Mouse (Mus musculus) splenic B cell, adult 2 months (primary cell): ENCODE results near the gene Mmp28.
A peak's percentile ranks its signal among the peaks of the same experiment; 100 is the strongest.

Experiments used
- DNase-seq: peaks from one replicate; pipeline ENCODE4 v3.0.0-alpha.2; 2011; ENCODE audit warnings: low read depth, low spot score
- H3K27me3 ChIP-seq: 2 replicates; pipeline ENCODE4 v1.6.1; 2012; ENCODE audit warnings: mild to moderate bottlenecking, low read length, moderate library complexity, mixed read lengths; ENCODE audit not compliant: control insufficient read depth, poor library complexity, insufficient read depth, severe bottlenecking
- H3K36me3 ChIP-seq: 2 replicates; pipeline ENCODE4 v1.6.1; 2012; ENCODE audit warnings: mild to moderate bottlenecking, low read length, moderate library complexity, mixed read lengths; ENCODE audit not compliant: control insufficient read depth, poor library complexity, insufficient read depth, severe bottlenecking

The Mmp28 gene

GRCm38 (mm10) chr11:83462711-83463244 is at the start of gene Mmp28:
Gene Mmp28 (minus strand): TSS chr11:83463071.
- DNase-seq = peak; percentile 38

GRCm38 (mm10) chr11:83509521-83509920 is 46.6 kb upstream of the Mmp28 start:
- no peaks in the 10 kb centered on the region for H3K27me3 ChIP-seq
- DNase-seq = no peak
- H3K36me3 ChIP-seq = peaks cover 2% of the 10 kb centered on the region; the same call in 1 of the 2 replicates

More at GRCm38 (mm10) chr11:83462711-83463244, at the start of gene Mmp28:
- Histone ChIP-seq H3K36me3 (no peaks in the 10 kb centered on the region), H3K27me3 (no peaks in the 10 kb centered on the region)

GRCm38 (mm10) chr11:83504308-83504707 is 41.4 kb upstream of the Mmp28 start:
- H3K27me3 ChIP-seq = no peaks in the 10 kb centered on the region
- H3K36me3 ChIP-seq = peaks cover 14% of the 10 kb centered on the region; the same call in 1 of the 2 replicates
- DNase-seq = no peak

GRCm38 (mm10) chr11:83495571-83495970 is 32.7 kb upstream of the Mmp28 start:
- peaks cover 12% of the 10 kb centered on the region; the same call in 1 of the 2 replicates for H3K36me3 ChIP-seq
- H3K27me3 ChIP-seq = no peaks in the 10 kb centered on the region
- DNase-seq = no peak

- Histone ChIP-seq H3K27me3 (no peaks in the 10 kb centered on the region), H3K36me3 (peaks cover 8% of the 10 kb centered on the region; the same call in 1 of the 2 replicates)
- DNase-seq = peak; percentile 40
These were observed 28.6 kb upstream of the Mmp28 start for GRCm38 (mm10) chr11:83491488-83491887.

GRCm38 (mm10) chr11:83473235-83474016 is 10.6 kb upstream of the Mmp28 start:
- H3K27me3 ChIP-seq = no peaks in the 10 kb centered on the region
- H3K36me3 ChIP-seq = no peaks in the 10 kb centered on the region
- DNase-seq = no peak

GRCm38 (mm10) chr11:83472324-83473234 is 9.7 kb upstream of the Mmp28 start, which contains the start of gene Taf15:
Gene Taf15 (plus strand): TSS chr11:83473086.
- no peaks in the 10 kb centered on the region for H3K27me3 ChIP-seq
- no peaks in the 10 kb centered on the region for H3K36me3 ChIP-seq
- peak; percentile 99 for DNase-seq

- Histone ChIP-seq H3K27me3 (no peaks in the 10 kb centered on the region), H3K36me3 (no peaks in the 10 kb centered on the region)
- no peak for DNase-seq
These were observed 8.9 kb upstream of the Mmp28 start for GRCm38 (mm10) chr11:83471766-83472165.

- no peaks in the 10 kb centered on the region for H3K36me3 ChIP-seq
- no peaks in the 10 kb centered on the region for H3K27me3 ChIP-seq
- no peak for DNase-seq
These were observed 5.9 kb upstream of the Mmp28 start for GRCm38 (mm10) chr11:83468765-83469164.

GRCm38 (mm10) chr11:83467120-83467652 is 4.3 kb upstream of the Mmp28 start:
- Histone ChIP-seq H3K36me3 (no peaks in the 10 kb centered on the region), H3K27me3 (no peaks in the 10 kb centered on the region)
- DNase-seq = no peak

GRCm38 (mm10) chr11:83465976-83466375 is 3.1 kb upstream of the Mmp28 start:
- no peak for DNase-seq

GRCm38 (mm10) chr11:83461462-83462027 is 1.3 kb downstream of the Mmp28 start:
- DNase-seq = no peak
- H3K36me3 ChIP-seq = no peaks in the 10 kb centered on the region

More at GRCm38 (mm10) chr11:83465976-83466375, 3.1 kb upstream of the Mmp28 start:
- Histone ChIP-seq H3K27me3 (no peaks in the 10 kb centered on the region), H3K36me3 (no peaks in the 10 kb centered on the region)

GRCm38 (mm10) chr11:83457912-83458601 is 4.8 kb downstream of the Mmp28 start:
- H3K36me3 ChIP-seq = no peaks in the 10 kb centered on the region
- H3K27me3 ChIP-seq = no peaks in the 10 kb centered on the region
- no peak for DNase-seq

More at GRCm38 (mm10) chr11:83461462-83462027, 1.3 kb downstream of the Mmp28 start:
- H3K27me3 ChIP-seq = no peaks in the 10 kb centered on the region

GRCm38 (mm10) chr11:83457257-83457656 is 5.6 kb downstream of the Mmp28 start:
- DNase-seq = no peak
- H3K36me3 ChIP-seq = no peaks in the 10 kb centered on the region
- no peaks in the 10 kb centered on the region for H3K27me3 ChIP-seq
